Mouse (Mus musculus): ENCODE data around the gene Myh6. TPM values are rescaled to one million over a fixed set of nuclear protein-coding genes. Genes with fewer than 3 reads are reported as not detected.
"Not testable (repeated sequence)": the region's sequence is repeated elsewhere in the genome, so short reads cannot be mapped to it uniquely, and the experiment has no call there.

The Myh6 gene
- total RNA-seq (2021) = 100 to 1,000 TPM in 1 of 2 experiments, 10 to 100 TPM in 1; 42.1 to 200 TPM
- long read RNA-seq, experiment 1, partial matches to known transcripts = 1 of 2 reads
- long read RNA-seq, experiment 1, other reads (novel, unspliced or antisense) = 0 of 2 reads
- long read RNA-seq, experiment 2, full-length matches to known transcripts = 2 of 4 reads
- long read RNA-seq, experiment 2, partial matches to known transcripts = 1 of 4 reads
- long read RNA-seq, experiment 2, other reads (novel, unspliced or antisense) = 1 of 4 reads

DNA sequence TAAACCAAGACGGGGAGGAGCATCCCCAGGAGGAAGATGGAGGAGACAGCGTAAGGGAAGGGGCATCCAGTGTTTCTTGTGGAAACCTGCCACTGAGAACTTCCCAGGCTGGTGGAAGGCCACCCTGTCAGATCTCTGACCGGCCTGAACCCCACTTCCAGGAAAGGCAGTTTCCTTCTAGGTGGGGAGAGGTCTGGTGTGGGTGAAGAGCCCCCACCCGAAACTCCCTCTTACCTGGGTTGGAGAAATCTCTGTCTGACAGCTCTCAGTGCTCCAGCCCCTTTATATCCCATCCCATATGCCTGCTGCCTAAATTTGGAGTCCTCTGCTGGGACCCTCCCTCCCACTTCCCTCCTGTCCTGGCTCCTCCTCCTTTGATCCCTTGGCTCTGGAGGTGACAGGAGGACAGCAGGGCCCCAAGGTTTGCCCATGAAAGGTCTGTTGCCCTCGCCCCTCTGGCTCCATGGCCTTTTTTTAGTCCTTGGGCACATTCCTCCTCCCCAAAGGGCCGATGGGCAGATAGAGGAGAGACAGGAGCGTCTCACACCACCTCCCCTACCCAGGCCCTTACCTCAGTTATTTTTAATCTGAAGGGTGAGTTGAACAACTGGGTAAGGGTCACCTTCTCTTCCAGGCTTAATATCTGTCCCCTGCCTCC, at the start of gene Myh6:
Gene Myh6, minus strand, starts transcription at position 608 of the 658 bp plus-strand sequence.
- DNase-seq = no peak

DNA sequence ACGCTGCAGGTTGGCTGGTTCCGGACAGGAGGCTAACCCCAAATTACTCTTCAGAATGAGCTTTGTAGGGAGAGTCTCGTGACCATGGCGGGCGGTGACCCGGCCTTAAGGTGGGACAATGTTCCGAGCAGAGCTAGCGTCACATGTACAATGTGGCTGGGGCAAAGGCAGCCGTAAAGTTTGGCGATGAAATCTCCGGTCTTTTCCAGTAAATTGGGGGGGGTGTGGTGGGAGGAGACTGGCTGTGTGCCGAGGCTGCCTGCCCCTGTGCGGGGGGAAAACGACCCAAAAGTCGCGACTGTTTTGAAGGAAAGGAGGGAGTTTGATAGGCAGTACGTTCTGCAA, 49.0 kb upstream of the Myh6 start:
- peak; percentile 15 for DNase-seq

DNA sequence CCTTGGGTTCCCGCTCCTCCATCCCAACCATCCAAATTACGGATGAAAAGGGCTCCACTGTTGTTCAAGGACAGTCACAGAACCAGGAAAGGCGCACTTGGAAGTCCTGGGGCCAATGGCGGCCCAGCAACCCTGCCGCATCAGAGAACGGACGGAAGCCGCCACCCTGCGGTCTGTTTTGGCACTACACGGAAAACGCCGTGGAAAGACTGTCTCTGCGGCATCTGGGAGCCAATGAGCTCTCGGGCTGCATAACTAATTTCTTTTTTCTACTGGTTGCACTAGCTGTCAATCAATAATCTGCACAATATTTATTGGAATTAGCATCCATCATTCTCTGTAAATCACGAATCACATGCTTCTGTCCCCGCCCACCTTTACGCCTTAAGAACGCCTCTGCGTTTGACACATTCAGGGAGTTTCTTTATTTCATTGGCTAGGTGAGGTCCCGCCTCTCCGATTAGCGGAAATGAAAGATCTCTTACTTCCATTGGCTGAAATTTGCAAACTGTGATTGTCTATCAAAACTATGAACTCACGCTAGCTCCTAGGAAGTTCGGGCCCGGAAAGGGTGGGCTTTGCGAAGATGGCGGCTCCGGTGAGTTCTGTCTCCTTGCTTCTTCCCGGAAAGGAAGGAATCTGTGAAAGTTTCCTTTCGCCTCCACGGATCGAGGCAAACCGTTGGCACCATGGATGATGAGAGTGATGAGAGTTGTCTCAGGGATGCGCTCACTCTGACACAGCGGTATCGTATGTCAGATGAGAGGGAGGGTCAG, 48.5 kb upstream of the Myh6 start, which contains the start of gene Ngdn:
Gene Ngdn, plus strand, starts transcription at position 464 of the 776 bp plus-strand sequence.
- peak; percentile 97 for DNase-seq

DNA sequence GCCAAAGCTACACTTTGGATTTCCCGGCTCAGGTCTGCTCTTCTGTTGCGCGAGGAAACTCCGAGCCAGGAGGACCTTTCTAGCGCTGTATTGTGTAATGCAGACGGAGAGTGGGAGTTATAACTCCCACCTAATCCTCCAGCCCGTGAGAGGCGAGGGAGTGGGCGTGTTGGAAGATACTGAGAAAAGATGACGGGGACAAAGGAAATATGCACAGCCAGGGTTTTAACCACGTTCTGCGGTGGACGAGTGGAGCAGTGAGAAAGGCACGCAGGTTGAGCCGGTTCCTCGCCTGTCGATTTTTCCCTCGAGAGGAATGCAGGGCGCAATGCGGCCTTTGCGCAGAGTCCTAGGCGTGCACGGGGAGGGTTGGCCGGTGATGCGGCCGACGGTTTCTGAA, 47.9 kb upstream of the Myh6 start:
- no peak for DNase-seq

DNA sequence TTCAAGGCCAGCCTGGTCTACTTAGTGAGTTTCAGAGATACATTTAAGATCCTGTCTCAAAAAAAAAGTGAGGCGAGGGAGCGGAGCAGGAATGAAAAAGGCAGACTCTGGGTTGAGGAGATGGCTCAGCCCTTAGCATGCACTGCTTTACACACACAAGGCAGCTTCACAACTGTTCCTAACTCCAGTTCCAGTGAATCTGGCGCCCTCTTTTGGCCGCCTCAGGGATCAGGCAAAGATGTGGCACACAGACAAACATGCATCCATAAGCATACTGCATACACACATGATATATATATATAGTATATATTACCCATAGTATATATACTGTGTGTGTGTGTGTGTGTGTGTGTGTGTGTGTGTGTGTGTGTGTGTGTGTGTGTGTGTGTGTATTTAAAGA, 44.4 kb upstream of the Myh6 start:
- DNase-seq = no peak

DNA sequence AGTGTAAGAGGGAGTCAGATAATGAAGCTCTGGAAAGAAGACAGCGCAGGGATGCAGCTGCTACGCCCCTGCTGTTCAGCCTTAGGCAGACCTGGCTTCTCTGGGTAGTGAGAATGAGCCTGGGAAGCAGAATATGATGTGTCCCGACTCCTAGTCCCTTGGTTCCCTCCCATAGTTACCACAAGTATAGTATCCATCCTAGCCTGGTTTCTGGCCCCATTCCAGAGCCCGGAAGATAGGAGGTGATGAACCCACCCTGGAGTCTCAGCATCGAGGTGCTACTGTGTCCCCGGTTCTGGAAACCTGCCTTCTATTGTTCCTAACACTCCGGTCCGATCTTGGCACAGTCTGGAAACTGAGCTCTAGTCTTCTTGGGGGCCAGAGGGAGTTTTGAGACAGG, 41.7 kb upstream of the Myh6 start:
- DNase-seq = no peak

DNA sequence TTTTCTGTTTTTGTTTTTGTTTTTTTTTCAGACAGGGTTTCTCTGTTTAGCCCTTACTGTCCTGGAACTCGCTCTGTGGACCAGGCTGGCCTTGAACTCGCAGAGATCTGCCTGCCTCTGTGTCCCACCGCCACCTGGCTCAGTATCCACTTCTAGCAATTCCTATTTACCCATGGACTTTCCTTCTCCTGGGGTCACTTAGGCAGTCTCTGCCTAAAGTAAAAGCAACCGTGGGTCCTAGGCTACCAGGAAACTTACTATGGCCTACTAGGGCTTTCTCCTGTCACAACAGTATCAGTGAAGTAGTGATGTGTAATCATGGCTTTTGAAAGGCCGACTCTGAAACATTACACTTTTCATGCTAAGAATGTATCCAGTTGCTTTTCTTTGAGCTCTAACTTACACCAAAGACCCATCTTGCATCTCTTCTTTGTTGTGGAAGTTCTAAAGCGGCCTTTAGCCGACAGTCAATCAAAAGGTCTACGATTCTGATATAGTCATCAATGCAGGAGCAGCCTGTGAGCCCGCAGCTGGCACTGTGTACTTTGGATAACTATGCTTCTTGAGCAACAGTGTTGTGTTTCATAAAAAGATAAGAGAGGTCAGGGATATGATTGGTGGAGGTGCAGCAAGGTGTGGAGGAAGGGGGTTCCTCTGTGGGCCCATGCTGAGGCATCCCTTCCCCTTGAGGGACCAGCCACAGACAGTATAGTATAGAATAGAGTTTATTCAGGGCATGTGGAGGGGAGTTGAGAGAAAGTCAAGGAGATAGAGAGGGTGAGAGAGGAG, 40.6 kb upstream of the Myh6 start:
- no peak for DNase-seq

DNA sequence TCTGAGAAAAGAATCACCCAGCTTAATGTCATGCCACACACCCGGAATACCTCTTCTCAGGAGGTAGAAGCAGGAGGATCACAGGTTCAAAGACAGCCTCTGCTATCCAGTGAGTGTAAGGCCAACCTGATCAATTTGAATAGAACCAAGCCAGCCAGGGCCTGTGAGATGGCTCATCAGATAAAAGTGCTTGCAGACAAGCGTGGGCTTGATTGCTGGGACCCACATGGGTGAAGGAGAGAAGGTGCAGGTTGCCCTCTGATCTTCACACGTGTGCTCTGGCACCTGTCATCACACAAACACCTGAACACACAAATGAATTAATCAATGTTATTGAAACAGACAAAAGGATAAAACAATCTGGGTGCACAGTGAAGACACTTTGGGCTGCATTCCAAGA, 39.8 kb upstream of the Myh6 start:
- no peak for DNase-seq

DNA sequence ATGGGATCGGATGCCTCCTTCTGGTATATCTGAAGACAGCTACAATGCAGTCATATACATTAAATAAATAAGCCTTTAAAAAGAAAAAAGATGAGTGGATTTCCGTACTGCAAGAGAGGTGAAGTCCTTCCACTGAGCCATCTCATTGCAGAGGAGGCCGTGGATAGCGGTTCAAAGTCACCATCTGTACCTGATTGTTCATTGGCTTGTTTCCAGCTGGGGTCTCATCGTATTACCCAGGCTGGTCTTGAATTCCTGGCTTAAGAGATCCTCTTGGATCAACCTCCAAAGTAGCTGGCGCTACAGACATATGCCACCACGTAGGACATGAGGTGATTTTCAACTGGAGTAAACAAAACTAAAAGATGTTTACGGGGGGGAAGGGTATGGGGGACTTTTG, 39.2 kb upstream of the Myh6 start:
- DNase-seq = no peak

DNA sequence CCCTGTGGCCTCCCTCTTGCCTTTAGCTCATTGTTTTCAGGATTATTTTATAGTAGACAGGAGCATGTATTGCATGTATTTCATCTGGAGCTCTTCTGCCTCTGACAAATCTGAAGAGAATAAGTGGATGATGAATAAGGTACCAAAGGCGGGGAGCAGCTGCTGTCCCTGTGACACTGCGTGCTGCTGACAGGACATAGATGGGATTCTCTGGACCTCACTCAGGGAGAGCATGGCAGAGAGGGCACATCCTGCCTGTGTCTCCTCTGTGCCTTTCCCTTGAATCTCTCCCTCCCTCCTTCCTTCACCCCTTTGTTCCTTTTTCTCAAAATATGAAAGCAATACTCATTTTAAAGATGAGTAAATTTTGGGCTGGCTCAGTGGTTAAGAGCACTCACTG, 38.8 kb upstream of the Myh6 start:
- no peak for DNase-seq

DNA sequence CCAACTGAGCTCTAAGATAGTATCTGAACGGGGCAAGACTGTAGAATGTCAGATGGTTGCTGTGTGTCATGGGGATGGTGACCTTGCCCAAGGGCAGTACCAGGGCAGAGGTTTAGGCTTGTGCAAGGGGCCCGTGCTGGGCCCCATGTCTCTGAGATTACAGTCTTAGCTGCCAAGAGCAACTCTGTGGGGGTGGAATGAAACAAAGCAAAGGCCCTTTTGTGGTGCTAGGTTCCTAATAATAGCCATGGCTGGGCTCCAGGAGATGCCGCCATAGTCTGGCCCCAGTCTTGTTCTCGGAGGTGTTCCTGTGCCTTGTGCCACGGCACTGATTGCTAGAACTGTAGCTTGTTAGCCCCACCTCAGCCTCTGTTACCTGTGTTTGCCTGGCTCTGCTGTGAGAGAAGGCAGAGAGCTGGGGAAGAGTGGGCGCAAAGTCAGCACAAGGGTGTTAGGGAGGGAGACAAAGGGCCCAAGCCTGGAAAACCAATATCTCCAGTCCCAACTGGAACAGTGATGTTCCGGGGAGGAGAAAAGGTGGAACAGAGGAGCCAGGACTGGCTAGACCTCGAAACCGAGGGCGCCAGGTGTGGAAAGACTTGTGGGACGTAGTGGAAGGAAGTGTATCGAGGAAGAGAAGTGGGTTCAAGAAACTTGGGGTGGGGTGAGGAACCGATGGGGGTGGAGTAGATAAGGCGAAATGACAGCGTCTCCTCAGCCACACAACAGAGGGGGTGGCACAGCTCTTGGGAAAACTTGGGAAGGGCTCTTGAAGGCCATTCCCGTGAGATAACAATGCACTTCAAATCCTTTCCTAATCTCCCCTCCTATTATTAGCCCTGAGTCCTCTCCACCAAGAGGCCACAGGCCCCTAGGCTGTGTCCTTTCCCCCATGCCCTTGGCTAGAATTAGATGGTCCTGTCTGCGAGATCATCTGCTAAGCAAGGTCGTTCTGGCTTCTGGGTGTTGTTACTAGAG, 37.4 kb upstream of the Myh6 start:
- DNase-seq = no peak

DNA sequence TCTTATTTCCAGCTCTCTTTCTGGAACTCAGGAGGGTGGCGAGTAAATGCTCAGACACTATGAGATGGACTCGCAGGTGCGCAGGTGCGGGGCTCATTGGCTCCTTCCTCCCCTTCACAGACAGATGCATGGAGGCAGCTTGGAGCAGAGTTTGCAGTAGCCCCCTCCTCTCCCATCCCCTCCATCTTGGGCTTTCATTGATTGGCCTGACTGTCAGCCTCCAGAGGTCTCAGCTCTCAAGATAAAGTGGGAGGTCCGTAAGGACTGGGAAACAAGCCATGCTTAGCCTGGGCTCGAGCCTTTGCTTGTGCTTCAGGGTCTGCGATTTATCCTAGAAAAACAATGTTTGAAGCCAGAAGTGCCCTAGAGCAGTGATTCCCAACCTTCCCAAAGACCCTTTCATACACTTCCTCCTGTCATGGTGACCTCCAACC, 36.0 kb upstream of the Myh6 start:
- DNase-seq = no peak

DNA sequence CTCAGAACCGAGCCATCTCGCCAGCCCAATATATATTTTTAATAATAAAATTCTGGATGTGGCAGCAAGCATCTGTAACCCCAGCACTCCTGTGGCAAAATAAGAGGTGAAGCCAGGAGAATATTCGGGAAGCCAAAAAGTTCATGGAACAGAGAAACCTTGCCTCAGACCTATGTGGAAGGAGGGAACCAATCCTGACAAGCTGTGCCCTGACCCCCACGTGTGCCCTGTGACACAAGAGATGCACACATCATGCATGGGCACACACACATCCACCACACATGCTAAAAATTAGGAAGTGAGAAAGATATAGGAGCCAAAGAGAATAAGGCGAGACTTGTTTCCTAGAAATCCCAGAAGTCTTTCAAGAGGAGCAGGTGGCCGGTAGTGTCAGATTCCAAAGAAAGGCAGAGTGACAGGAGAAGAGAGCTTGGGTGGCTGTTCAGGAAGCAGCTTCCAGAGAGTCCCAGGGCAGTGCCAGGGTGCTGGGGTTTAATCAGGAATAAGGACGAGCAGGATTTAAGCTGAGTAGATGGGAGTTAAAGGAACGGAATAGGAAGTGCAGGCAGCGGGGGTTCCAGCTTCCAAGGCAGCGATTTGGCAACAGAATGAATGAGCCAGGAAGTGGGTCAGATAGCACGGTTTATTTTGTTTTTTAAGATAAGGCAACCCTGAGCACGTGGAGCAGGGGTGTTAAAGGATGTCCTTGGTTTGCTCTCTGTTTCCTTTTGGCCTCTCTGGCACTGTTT, 35.4 kb upstream of the Myh6 start:
- DNase-seq = no peak

DNA sequence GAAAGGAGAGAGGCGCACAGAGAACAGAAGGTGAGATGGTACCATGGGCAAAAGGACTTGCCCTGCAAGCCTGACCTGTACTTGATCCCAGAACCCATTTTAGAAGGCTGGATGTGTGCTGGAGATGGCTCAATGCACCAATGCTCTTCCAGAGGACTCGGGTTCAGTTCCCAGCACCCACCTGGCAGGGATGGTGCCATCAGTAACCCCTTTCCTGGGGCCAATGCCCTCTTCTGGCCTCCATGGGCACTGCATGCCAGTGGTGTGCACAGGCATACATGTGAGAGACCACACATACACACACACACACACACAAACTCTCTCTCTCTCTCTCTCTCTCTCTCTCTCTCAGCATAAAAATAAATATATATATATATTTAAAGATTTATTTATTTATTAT, 34.7 kb upstream of the Myh6 start:
- no peak for DNase-seq

DNA sequence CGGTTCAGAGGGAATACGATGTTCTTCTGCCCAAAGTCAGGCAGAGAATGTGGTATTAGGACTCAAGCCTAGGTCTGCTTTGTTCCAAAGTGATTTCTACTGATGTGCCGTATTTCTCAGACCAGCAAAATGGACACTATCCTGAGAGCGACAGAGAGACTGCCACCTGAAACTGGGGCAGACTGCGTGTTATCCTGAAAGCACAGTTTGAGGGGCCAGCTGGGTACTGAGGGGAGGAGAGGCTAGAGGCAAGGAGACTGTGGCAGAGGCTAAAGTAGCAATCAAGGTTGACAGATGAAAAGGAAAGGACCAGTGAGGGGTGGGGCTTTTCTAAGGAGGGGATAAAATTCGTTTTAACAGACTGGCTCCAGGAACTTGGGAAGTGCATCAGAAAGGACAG, 34.1 kb upstream of the Myh6 start:
- no peak for DNase-seq

DNA sequence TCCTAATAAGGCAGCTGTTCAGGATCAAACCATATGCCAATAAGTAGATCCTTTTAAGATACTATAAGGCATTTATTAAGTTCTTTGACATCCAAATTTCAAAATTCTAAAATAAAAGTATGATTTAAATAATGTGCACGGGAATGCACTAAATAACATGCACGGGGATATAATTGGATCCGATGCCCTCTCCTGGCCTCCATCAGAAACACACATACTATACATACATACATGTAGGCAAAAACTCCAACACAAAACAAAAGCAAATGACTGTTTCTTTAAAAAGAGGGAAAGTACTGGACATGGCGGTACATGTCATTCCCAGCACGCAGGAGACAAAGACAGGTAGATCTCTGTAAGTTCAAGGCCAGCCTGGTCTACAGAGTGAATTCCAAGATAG, 33.1 kb upstream of the Myh6 start:
- DNase-seq = not testable (repeated sequence)

DNA sequence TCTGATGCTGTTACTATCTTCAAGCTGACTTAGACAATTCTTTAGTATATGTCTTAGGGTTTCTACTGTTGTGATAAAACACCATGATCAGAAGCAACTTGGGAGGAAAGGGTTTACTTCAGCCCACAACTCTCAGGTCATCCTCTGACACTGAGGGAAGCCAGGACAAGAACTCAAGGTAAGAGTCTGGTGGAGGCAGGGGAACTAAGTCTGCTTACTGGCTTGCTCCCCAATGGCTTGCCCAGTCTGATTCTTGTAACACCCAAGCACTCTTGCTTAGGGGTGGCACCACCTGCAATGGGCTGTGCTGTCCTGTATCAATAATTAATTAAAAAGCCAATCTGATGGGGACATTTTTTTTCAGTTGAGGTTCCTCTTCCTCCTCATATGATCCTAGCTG, 32.0 kb upstream of the Myh6 start:
- no peak for DNase-seq

DNA sequence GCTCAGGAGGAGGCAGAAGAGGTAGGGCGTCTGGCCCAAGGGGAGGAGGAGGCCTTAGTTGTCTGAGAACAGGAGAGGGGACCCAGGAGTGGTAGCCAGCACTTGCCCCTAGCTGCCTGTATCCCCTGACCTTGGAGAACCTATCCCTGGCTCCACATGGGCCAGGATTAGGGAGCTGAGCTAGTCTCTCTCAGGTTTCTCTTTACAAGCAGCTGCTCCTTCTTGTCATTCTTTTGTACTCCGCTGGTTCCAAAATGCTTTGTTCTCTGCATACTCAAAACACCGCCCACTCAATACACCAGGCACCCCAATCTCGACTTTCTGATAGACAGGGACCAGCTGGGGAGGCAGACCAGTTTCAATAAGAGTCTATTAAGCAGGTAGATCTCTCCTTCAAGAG, 30.6 kb upstream of the Myh6 start:
- DNase-seq = no peak

DNA sequence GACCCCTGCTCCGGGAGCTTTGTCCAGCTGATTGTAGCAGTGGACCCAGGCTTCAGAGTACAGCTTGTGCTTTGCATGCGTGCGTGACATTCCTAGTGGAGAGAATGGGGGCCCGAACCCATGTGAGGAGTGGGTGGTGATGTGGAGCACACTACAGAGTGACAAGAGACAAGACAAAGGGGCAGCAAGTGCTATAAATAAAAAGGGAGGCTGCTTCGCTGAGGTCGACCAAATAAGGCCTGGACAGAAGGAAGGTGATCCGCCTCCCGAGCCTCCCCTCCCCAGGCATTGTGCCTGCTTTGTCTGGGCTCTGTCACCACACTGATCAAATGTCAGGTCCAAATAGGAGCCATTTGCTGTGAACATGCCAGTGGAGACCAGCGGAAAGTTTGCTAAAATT, 30.1 kb upstream of the Myh6 start:
- no peak for DNase-seq

DNA sequence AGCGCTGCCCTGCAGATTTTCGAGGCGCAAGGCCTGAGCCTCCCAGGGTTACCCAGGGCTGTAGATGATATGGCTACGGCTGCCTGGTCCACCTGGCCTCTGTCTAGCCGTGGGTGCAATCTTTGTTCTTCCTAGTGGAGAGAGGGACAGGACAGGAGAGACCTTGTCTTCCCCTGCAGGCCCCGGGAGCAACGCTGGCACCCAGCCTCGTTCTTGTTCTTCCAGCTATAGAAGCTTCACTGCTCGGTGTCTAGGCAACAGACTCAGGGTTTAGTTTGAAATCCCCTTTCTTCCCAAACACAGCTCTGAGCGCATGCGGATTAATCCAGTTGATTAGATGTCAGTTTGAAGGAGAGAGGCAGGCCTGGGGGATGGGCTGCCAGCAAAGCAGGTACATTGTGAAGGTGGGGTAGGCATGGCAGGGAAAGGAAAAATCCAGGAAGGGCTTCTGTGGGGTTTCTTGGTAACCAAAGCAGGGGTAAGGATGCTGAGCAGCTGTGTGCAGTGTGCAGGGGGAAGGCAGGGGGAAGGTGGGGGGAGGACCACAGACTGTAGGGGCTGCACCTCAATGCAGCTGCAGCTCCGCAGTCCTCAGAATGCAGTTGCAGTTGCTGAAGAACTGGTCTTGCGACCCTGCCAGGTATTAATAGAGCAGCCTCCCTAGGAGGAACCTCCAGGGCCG, 28.9 kb upstream of the Myh6 start:
- no peak for DNase-seq

All from gastrocnemius, postnatal 25 days (tissue).